Mouse (Mus musculus): ENCODE measurements around the gene Ick.
"Not testable (repeated sequence)": the region's sequence is repeated elsewhere in the genome, so short reads cannot be mapped to it uniquely, and the experiment has no call there.

Ick gene

DNA sequence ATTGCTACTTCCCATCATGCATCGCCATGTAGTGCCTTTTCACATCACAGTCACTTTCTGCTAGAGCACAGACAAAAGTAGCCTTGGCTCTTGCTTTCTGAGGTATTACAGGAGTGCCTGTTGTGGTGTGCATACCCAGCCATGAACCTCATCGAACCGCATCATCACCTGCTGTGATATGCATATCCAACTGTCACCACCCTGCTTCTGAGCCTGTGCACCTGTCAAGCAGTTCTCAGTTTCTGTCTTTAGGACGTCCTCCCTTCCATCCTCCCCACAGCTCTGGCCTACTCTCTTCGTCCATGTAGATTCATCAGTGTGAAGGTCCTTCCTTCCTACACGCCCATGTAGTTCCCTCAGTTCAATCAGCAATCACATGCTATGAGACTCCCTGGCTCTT lies 39.2 kb downstream of the Ick start:
- DNase-seq (ENCODE audit: low spot score in 2 of 2): no peak

- DNase-seq (ENCODE audit: low spot score in 2 of 2): not testable (repeated sequence)
These were observed 40.8 kb downstream of the Ick start for GRCm38 (mm10) chr9:78149770-78150169.

- DNase-seq (ENCODE audit: low spot score in 2 of 2): no peak
These were observed 45.4 kb downstream of the Ick start for GRCm38 (mm10) chr9:78154211-78154977.

GRCm38 (mm10) chr9:78157221-78157620 lies 48.2 kb downstream of the Ick start:
- no peak for DNase-seq (ENCODE audit: low spot score in 2 of 2)

DNA sequence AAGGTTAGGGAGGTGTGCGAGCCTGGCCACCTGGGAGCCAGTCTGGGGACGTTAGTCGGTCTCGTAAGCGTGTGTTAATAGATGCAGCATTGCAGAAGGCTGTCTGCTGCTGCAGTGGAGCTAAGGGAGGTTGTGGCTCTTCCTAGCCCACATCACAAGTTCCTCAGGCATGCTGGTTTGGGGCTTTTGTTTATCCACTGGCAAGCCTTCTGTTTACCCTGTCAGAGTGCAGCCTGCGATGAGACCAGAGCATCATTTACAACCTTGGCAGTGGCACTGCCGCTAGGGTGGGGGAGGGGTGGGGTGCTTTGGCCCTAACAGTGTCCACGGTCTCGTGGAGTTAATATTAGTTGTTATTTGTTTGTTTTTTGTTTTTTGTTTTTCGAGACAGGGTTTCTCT lies 54.3 kb downstream of the Ick start:
- no peak for DNase-seq (ENCODE audit: low spot score in 2 of 2)

DNA sequence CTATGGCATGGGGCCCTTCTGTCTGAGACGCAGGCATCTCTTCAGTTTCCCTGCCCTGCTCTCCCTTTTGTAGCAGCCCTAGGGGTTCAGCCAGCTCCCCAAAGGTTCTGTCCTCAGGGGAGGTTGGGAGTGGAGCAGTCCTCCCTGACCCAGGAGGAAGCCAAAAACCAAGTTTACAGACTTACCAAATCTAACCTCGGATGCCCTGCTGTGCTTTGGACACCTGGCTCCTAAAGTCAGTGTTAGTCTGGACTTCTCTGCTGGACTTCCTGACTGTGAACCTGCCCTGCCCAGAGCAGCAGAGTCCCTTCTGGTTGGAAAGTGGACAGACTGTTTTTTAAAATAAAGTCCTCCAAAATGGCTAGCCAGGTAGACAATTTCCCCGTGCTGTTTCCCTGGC lies 55.7 kb downstream of the Ick start:
- no peak for DNase-seq (ENCODE audit: low spot score in 2 of 2)

- DNase-seq (ENCODE audit: low spot score in 2 of 2): no peak
These were observed 56.5 kb downstream of the Ick start for GRCm38 (mm10) chr9:78165454-78165853.

DNA sequence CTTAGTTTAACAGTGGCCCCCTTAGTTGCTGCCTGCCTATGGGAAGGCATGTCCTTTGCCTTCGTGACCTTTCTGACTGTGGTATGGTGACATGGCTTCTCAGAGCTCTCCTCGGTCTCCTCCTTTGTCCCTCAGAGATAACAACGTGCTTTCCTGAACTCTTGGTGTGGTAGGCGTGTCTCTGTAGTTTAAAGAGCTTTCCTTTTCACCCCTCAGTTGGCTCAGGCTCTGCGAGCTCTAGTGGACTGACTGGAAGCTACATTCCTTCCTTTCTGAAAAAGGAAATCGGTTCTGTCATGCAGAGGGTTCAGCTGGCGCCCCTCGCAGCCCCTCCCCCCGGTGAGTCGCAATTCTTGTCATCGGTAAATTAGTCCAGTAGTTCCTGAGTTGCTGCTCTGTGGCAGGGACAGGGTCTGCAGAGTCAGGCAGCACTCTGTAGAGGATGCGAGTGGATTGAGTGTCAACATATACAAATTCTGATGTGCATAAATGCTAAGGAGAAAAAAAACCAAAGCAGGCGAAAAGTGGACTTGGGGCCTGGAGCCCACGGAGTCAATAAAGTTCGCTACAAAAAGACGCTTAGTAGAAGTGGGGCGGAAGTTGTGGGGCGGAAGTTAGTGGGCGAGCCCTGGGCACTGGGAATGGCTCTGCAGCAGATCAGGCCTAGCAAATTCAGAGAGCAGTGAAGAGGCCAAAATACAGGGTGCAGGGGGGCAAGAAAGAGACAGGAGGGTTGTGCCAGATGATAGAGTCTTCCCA lies 57.9 kb downstream of the Ick start:
- no peak for DNase-seq (ENCODE audit: low spot score in 2 of 2)

- DNase-seq (ENCODE audit: low spot score in 2 of 2): no peak
These were observed 58.5 kb downstream of the Ick start for GRCm38 (mm10) chr9:78167453-78167969.

DNA sequence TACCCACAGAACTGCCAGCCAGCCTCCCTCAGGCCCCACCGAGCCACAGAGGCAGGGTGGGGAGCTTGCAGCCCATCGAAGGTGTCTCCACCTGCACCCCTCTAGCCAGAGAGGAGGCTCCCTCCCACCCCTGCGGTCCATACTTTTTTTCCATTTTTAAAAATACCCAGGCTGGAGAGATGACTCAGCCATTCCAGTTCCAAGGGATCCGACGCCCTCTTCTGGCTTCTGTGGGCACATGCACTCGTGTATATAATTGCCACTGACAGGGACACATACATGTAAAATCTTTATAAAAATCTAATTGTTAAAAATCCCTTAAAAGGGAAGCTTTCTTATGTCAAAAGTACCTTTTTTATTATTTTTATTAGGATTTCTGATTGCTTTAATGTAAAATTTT lies 59.9 kb downstream of the Ick start:
- no peak for DNase-seq (ENCODE audit: low spot score in 2 of 2)

- no peak for DNase-seq (ENCODE audit: low spot score in 2 of 2)
These were observed 65.0 kb downstream of the Ick start for GRCm38 (mm10) chr9:78174016-78174415.

DNA sequence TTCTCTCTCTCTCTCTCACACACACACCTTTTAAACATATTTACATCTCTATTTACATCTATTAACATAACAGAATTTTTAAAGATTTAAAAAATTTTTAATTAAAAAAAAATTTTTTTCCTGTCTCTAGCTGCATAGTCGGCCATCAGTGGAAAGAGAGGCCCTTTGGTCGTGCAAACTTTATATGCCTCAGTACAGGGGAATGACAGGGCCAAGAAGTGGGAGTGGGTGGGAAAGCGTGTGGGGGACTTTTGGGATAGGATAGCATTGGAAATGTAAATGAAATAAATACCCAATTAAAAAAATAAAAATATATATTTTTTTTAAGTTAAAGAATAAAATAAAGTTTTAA lies 65.9 kb downstream of the Ick start:
- not testable (repeated sequence) for DNase-seq (ENCODE audit: low spot score in 2 of 2)

DNA sequence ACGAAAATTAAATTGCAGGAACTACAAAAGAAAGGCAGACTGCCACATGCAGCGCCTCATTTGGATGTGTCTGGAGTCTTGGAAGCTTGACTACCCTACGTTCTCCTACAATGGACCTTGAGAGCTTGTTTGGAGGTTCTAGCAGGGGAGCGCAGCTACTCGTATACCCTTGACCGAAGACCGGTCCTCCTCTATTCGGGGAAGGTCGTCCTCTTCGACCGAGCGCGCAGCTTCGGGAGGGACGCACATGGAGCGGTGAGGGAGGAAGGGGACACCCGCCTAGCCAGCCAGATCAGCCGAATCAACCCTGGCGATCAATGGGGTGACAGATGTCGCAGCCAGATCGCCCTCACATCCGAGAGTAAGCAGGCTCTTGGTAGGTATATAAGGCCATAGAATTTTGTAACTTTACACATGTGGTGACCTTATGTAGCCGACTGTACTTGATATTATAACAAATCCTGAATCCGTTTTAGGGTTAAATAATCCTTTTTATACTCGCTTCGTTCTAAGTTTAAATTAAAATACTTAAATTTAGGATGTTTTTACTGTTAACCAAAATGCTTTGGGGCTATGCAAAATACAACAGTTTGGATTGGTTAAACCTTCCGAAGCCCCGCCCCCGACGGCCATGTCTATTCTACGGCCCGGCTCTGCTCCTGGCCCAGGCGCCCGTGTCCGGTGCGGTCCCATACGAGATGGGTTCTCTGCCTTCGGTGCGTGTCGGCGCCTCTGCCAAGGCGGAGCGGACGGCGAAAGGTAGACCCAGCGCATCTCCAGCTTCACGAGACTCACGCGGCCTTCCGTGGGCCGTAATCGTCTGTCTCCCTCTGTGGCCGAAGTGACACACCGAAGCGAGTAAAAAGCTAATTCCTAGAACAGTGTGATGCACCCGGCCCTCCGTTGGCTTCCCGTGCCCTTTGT lies 66.5 kb downstream of the Ick start:
- peak; percentile 88 to 92 for DNase-seq (ENCODE audit: low spot score in 2 of 2)

GRCm38 (mm10) chr9:78176201-78176727 lies 67.3 kb downstream of the Ick start:
- DNase-seq (ENCODE audit: low spot score in 2 of 2): peak in 1 of 2 experiments; percentile 36

DNA sequence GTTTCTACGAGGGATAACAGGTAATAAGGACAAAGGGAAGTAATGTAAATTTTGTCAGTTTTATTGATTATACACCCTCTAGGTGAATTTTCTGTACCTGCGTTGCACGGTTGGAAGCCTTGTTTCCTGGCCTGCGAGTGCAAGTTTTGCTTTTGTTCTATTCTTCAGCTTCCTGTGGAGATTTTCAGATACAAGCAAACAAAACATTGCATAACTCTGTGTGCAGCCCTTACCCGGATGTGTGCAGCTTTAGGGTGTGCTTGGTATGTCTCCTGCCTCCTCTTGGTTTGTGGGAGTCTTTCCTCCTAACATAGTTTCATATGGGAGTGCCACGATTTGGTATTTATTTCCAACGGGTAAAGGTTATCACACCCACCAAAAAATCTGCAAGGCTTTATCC lies 67.8 kb downstream of the Ick start:
- no peak for DNase-seq (ENCODE audit: low spot score in 2 of 2)

GRCm38 (mm10) chr9:78178197-78178596 lies 69.2 kb downstream of the Ick start:
- no peak for DNase-seq (ENCODE audit: low spot score in 2 of 2)

DNA sequence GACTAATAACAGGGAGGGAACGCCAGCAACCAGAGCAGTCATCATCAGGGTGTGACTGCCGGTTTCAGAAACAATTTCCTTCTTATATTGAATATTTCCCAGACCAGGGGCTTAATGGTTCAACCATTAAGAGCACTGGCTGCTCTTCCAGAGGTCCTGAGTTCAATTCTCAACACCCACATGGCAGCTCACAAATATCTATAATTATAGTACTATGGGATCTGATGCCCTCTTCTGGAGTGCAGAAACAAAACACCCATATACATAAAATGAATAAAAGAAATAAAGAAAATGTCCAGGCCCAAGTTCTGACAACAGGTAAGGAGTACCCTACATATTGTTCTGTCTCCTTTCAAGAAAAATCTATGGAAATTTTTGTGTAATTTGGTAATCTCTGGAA lies 70.1 kb downstream of the Ick start:
- DNase-seq (ENCODE audit: low spot score in 2 of 2): no peak

GRCm38 (mm10) chr9:78182474-78182873 lies 73.5 kb downstream of the Ick start, which contains the start of gene Gsta4:
Gene Gsta4, plus strand, starts transcription at chr9:78182774.
- DNase-seq (ENCODE audit: low spot score in 2 of 2): not testable (repeated sequence)

DNA sequence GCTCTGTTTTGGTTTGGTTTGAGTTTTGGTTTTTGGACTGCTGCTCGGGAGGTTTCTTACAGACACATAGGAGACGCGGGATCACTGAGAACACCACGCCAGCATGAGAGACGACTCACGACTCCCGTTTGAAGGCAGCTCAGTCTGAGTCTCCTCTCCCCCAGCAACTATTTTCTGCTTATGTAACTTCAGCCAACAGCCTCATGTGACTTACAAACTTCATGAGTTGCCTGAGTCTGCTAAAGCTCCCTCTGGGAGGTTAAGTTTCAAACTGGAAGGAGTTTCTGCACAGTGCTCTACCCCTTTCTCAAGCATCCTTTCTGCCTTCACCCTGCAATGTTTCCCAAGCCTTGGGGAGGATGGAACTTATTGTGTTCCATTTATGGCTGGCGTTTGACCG lies 76.7 kb downstream of the Ick start:
- no peak for DNase-seq (ENCODE audit: low spot score in 2 of 2)

- no peak for DNase-seq (ENCODE audit: low spot score in 2 of 2)
These were observed 79.9 kb downstream of the Ick start for GRCm38 (mm10) chr9:78188910-78189309.

All from frontal cortex, postnatal 25 days (tissue).